Mouse (Mus musculus) C2C12 (cell line): ENCODE measurements around the gene Traf5.

Source experiments
- CTCF ChIP-seq: IDR thresholded peaks from one replicate; pipeline ENCODE4 v1.5.1; 2011; ENCODE audit not compliant: control insufficient read depth, insufficient read depth, insufficient read length
- MYOG ChIP-seq: IDR thresholded peaks from one replicate; pipeline ENCODE4 v1.6.1; 2011; ENCODE audit not compliant: control insufficient read depth, insufficient read length; ENCODE audit errors: extremely low read depth

DNA sequence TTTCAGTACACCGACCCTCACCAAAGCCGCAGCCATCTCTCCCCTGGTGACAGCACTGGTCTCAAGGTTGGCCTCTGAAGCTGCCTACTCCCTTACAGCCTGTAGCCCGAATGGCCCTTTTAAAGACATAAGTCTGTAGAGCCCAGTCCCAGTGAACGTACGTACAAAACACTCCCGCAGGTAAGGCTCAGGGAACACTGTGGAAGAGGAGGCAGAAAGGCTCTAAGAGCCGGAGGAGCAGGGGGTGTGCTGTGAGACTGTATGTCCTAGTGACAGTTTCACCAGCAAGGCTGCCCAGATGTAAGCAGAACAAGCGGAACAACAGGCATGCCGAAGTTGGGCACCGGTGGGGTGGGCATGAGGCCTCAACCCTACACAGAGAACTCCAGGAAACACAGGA, 7.1 kb downstream of the Traf5 start:
- TF ChIP-seq CTCF (no peak), MYOG (no peak)
